Mouse (Mus musculus) heart, embryonic 13.5 days (tissue): ENCODE data around the gene Defb26. TPM values are rescaled to one million over a fixed set of nuclear protein-coding genes. Genes with fewer than 3 reads are reported as not detected.

Source experiments
- ATAC-seq: fragments of 200-750 bp; cut with Nextera tagmentation; 2 replicates; pipeline ENCODE4 v1.8.0; 2017; ENCODE audit warnings: moderate TSS enrichment; ENCODE audit not compliant: insufficient number of reproducible peaks, low FRiP score, low TSS enrichment; ENCODE audit errors: extremely low read depth
- H3K27ac ChIP-seq: fragments of 300-500 bp; sonication (generic); replicated peaks from 2 replicates; pipeline ENCODE4 v1.5.1; 2015; ENCODE audit warnings: moderate library complexity, mild to moderate bottlenecking, inconsistent platforms
- H3K27me3 ChIP-seq: fragments of 300-500 bp; sonication (generic); replicated peaks from 2 replicates; pipeline ENCODE4 v1.6.1; 2015; ENCODE audit warnings: mild to moderate bottlenecking, inconsistent platforms
- H3K36me3 ChIP-seq: fragments of 300-500 bp; sonication (generic); 2 replicates; pipeline ENCODE4 v1.6.1; 2015; ENCODE audit warnings: mild to moderate bottlenecking, inconsistent platforms
- H3K4me1 ChIP-seq: fragments of 300-500 bp; sonication (generic); 2 replicates; pipeline ENCODE4 v1.6.1; 2015; ENCODE audit warnings: inconsistent platforms
- H3K4me2 ChIP-seq: fragments of 300-500 bp; sonication (generic); 2 replicates; pipeline ENCODE4 v1.6.1; 2015; ENCODE audit warnings: inconsistent platforms, mild to moderate bottlenecking, moderate library complexity
- H3K4me3 ChIP-seq: fragments of 300-500 bp; sonication (generic); 2 replicates; pipeline ENCODE4 v1.5.1; 2015; ENCODE audit warnings: moderate library complexity, mild to moderate bottlenecking, inconsistent platforms
- H3K9ac ChIP-seq: fragments of 300-500 bp; sonication (generic); 2 replicates; pipeline ENCODE4 v1.6.1; 2015; ENCODE audit warnings: inconsistent platforms, mild to moderate bottlenecking, moderate library complexity
- H3K9me3 ChIP-seq: fragments of 300-500 bp; sonication (generic); 2 replicates; pipeline ENCODE4 v1.6.1; 2016; ENCODE audit warnings: inconsistent platforms
- WGBS: fragments of 180-500 bp; shearing (Covaris S2); methylation state at CpG from one replicate; pipeline ENCODE4 v1.1.7; 2015; ENCODE audit warnings: mixed read lengths; 5-methylcytosine and 5-hydroxymethylcytosine counted together
- polyA plus RNA-seq: library from polyadenylated mRNA; unstranded; fragments of >200 nt; fragmentation: Nextera tagmentation; extraction: Ambion mirVana; gene quantifications from 2 replicates; pipeline ENCODE4 v1.2.1, GENCODE M21; 2015

Gene Defb26
- polyA plus RNA-seq, 1 experiment from 2014 or later, result not detected

DNA sequence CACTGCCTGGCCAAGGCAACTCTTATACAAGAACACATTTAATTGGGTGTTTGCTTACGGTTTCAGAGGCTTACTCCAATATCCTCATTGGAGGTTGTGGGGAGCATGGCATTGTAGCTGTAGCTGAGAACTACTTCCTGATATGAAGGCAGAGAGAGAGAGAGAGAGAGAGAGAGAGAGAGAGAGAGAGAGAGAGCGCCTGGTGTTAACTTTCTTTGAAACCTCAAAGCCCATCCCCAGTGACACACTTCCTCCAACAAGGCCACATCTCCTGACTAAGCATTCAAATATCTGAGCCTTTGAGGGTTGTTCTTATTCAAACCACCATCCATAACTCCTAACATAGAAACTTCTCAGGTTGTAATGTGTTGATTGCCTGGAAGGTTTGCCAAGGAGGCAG is 7.5 kb downstream of the Defb26 start:
- no peak for ATAC-seq
- H3K27ac ChIP-seq, result no peak overlapping the region
- H3K9me3 ChIP-seq, result no peaks in the 10 kb centered on the region
- 60% methylated on average over 2 of the region's 2 CpGs for WGBS
- H3K4me3 ChIP-seq, result no peak overlapping the region
- no peak overlapping the region for H3K4me2 ChIP-seq
- no peaks in the 10 kb centered on the region for H3K27me3 ChIP-seq
- H3K36me3 ChIP-seq, result no peaks in the 10 kb centered on the region
- H3K4me1 ChIP-seq, result peaks cover 10% of the 10 kb centered on the region; the same call in 1 of the 2 replicates
- H3K9ac ChIP-seq, result no peak overlapping the region

DNA sequence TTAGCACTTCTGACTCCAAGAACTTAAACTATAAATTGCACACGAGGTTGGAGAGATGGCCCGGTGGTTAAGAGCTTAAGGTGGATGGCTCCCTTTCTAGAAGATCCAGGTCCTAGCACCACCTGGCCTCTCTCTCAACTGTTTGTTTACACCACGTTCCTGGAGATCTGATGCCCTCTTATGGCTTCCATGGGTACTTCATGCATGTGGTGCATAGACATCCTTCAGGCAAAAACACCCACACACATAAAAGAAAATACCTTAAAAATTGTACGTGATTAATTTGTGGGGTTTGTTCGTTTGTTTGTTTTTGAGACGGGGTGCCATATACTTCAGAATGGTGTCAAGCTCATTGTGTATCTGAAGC is 10.6 kb downstream of the Defb26 start:
- no peak overlapping the region for H3K4me2 ChIP-seq
- no peak overlapping the region for H3K9ac ChIP-seq
- H3K27ac ChIP-seq, result no peak overlapping the region
- no peaks in the 10 kb centered on the region for H3K9me3 ChIP-seq
- no peak for ATAC-seq
- peaks cover 10% of the 10 kb centered on the region; the same call in 1 of the 2 replicates for H3K4me1 ChIP-seq
- WGBS, result 69% methylated on average over 6 of the region's 6 CpGs
- H3K27me3 ChIP-seq, result no peaks in the 10 kb centered on the region
- H3K36me3 ChIP-seq, result no peaks in the 10 kb centered on the region
- H3K4me3 ChIP-seq, result no peak overlapping the region

GRCm38 (mm10) chr2:152500204-152500862 is 11.2 kb downstream of the Defb26 start:
- no peak overlapping the region for H3K27ac ChIP-seq
- H3K9me3 ChIP-seq, result no peaks in the 10 kb centered on the region
- H3K27me3 ChIP-seq, result no peaks in the 10 kb centered on the region
- no peak for ATAC-seq
- H3K4me2 ChIP-seq, result no peak overlapping the region
- no peak overlapping the region for H3K4me3 ChIP-seq
- peaks cover 10% of the 10 kb centered on the region; the same call in 1 of the 2 replicates for H3K4me1 ChIP-seq
- H3K9ac ChIP-seq, result no peak overlapping the region
- no peaks in the 10 kb centered on the region for H3K36me3 ChIP-seq
- WGBS, result 48% methylated on average over 7 of the region's 7 CpGs

DNA sequence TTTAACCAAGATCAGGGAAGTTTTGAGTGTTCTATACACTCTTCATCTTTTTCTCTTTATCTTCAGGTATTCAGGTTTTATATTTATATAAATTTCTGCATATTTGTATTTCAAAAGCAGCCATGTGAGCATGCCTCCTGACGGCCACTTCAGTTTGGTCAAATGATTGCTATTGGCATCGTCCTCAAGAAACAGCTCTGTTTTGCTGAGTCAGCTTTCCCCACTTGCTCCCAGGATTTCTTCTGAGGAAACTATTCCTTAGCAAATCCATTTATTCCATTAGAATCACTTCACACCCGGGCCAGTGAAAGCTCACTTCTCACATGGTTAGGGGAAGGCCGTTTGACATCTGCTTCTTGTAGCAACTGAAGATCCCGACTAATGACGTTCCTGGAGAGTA is 13.5 kb downstream of the Defb26 start:
- Histone ChIP-seq H3K4me3 (no peak overlapping the region), H3K27ac (no peak overlapping the region), H3K9ac (no peak overlapping the region), H3K36me3 (no peaks in the 10 kb centered on the region), H3K9me3 (no peaks in the 10 kb centered on the region), H3K4me1 (peaks cover 10% of the 10 kb centered on the region; the same call in 1 of the 2 replicates), H3K27me3 (no peaks in the 10 kb centered on the region), H3K4me2 (no peak overlapping the region)
- no peak for ATAC-seq
- WGBS, result 69% methylated on average over 6 of the region's 6 CpGs

GRCm38 (mm10) chr2:152493151-152493550 is 18.3 kb downstream of the Defb26 start:
- no peaks in the 10 kb centered on the region for H3K27me3 ChIP-seq
- no peaks in the 10 kb centered on the region for H3K9me3 ChIP-seq
- no peak overlapping the region for H3K4me3 ChIP-seq
- H3K36me3 ChIP-seq, result no peaks in the 10 kb centered on the region
- H3K9ac ChIP-seq, result no peak overlapping the region
- no peak for ATAC-seq
- no peak overlapping the region for H3K27ac ChIP-seq
- H3K4me1 ChIP-seq, result no peaks in the 10 kb centered on the region
- H3K4me2 ChIP-seq, result no peak overlapping the region
- 59% methylated on average over 6 of the region's 6 CpGs for WGBS

- Histone ChIP-seq H3K27ac (no peak within 1 kb of the TSS), H3K9ac (no peak within 1 kb of the TSS), H3K4me3 (no peak within 1 kb of the TSS), H3K4me2 (no peak within 1 kb of the TSS), H3K4me1 (no peaks in the 10 kb centered on the region), H3K9me3 (peaks cover 3% of the 10 kb centered on the region; the same call in 1 of the 2 replicates), H3K36me3 (no peaks in the 10 kb centered on the region), H3K27me3 (no peaks in the 10 kb centered on the region)
- ATAC-seq, result no peak
These were observed 21.5 kb downstream of the Defb26 start, which contains the start of gene Defb22 for GRCm38 (mm10) chr2:152490038-152490437. TSS of gene Defb22 (minus strand) at chr2:152490138.

DNA sequence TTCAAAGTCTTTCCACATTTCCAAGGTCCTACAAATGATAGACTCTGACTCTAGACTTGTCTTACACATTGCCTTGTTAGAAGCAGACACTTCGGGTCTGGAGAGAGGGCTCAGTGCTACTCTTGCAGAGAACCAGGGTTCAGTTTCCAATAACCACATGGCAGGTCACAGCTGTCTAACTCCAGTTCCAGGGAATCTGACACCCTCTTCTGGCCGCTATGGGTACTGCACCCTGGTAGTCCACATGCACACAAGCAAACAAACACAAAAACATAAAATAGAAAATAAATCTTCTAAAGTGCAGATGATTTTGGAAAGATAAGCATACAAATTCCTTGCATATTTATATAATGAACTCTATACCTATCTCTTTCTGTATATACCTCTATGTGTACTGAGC is 24.5 kb downstream of the Defb26 start:
- no peak for ATAC-seq
- Histone ChIP-seq H3K27ac (no peak overlapping the region), H3K27me3 (no peaks in the 10 kb centered on the region), H3K9me3 (peaks cover 3% of the 10 kb centered on the region; the same call in 1 of the 2 replicates), H3K4me3 (no peak overlapping the region), H3K9ac (no peak overlapping the region), H3K4me1 (no peaks in the 10 kb centered on the region), H3K4me2 (no peak overlapping the region), H3K36me3 (no peaks in the 10 kb centered on the region)
- WGBS, result 68% methylated on average over 2 of the region's 2 CpGs

DNA sequence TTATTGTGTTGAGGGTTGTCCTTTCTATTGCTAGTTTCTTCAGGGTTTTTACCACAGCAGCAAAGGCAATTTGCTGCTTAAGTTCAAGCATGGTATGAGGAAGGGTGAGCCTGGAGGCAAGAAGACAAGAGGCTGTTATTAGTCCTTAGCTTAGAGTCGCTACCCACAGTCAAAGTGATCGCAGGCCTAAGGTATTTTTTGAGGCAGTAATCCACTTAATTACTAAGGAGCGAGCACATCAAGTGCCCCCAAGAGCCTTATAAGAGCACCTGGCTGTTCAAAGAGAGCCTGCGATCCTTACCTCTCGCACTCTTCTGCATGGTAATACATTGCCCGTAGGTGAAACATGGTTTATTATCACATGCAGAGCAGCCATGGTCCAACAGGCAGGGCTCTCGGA is 29.8 kb downstream of the Defb26 start:
- no peaks in the 10 kb centered on the region for H3K9me3 ChIP-seq
- no peak overlapping the region for H3K27ac ChIP-seq
- no peak overlapping the region for H3K4me3 ChIP-seq
- ATAC-seq, result no peak
- no peak overlapping the region for H3K9ac ChIP-seq
- H3K4me2 ChIP-seq, result no peak overlapping the region
- no peaks in the 10 kb centered on the region for H3K36me3 ChIP-seq
- no peaks in the 10 kb centered on the region for H3K4me1 ChIP-seq
- H3K27me3 ChIP-seq, result 0 out of 2 replicates have a peak, but pooled peaks cover 3% of the 10 kb centered on the region
- WGBS, result 77% methylated on average over 7 of the region's 7 CpGs

GRCm38 (mm10) chr2:152480881-152481280 is 30.6 kb downstream of the Defb26 start:
- Histone ChIP-seq H3K9me3 (no peaks in the 10 kb centered on the region), H3K4me3 (no peak overlapping the region), H3K4me2 (no peak overlapping the region), H3K27ac (no peak overlapping the region), H3K4me1 (no peaks in the 10 kb centered on the region), H3K36me3 (no peaks in the 10 kb centered on the region), H3K9ac (no peak overlapping the region), H3K27me3 (0 out of 2 replicates have a peak, but pooled peaks cover 3% of the 10 kb centered on the region)
- ATAC-seq, result no peak
- WGBS, result 62% methylated on average over 3 of the region's 3 CpGs

GRCm38 (mm10) chr2:152476763-152477162 is 34.7 kb downstream of the Defb26 start, which contains the start of gene Defb20:
TSS of gene Defb20 (plus strand) at chr2:152477063.
- Histone ChIP-seq H3K4me1 (no peaks in the 10 kb centered on the region), H3K27me3 (peaks cover 7% of the 10 kb centered on the region; the same call in 1 of the 2 replicates), H3K4me3 (no peak within 1 kb of the TSS), H3K9ac (no peak within 1 kb of the TSS), H3K36me3 (no peaks in the 10 kb centered on the region), H3K4me2 (no peak within 1 kb of the TSS), H3K9me3 (no peaks in the 10 kb centered on the region), H3K27ac (no peak within 1 kb of the TSS)
- 52% methylated on average over 2 of the region's 2 CpGs for WGBS
- ATAC-seq, result no peak

GRCm38 (mm10) chr2:152472434-152472833 is 39.1 kb downstream of the Defb26 start:
- peaks cover 10% of the 10 kb centered on the region; the same call in 1 of the 2 replicates for H3K27me3 ChIP-seq
- H3K4me1 ChIP-seq, result no peaks in the 10 kb centered on the region
- no peaks in the 10 kb centered on the region for H3K9me3 ChIP-seq
- H3K27ac ChIP-seq, result no peak overlapping the region
- WGBS, result 17% methylated on average over 3 of the region's 3 CpGs
- ATAC-seq, result no peak
- no peak overlapping the region for H3K4me3 ChIP-seq
- no peak overlapping the region for H3K9ac ChIP-seq
- H3K4me2 ChIP-seq, result no peak overlapping the region
- H3K36me3 ChIP-seq, result no peaks in the 10 kb centered on the region

DNA sequence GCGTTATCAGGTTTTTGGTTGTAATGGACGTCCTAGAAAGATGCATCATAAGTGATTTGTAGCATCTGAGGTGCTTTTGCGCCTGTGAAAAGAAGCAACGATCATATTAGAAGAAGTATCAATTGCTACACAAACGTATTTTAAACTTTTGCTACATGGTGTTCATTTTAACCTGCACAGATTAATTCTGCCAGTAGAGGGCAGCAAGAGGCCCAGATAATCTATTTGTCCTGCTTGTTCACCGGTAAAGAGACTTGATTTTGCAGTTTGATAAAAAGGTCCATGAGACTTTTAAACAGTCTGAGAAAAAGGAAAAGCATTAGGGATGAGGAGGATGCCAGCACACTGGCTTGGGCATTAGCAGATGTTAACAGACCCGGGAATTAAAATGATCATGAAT is 40.5 kb downstream of the Defb26 start:
- Histone ChIP-seq H3K27me3 (peaks cover 6% of the 10 kb centered on the region; the same call in 1 of the 2 replicates), H3K27ac (no peak overlapping the region), H3K4me2 (no peak overlapping the region), H3K4me1 (no peaks in the 10 kb centered on the region), H3K36me3 (no peaks in the 10 kb centered on the region), H3K9me3 (no peaks in the 10 kb centered on the region), H3K9ac (no peak overlapping the region), H3K4me3 (no peak overlapping the region)
- WGBS, result 28% methylated on average over 7 of the region's 7 CpGs
- ATAC-seq, result no peak
